Mouse (Mus musculus) forebrain, postnatal 0 days (tissue): ENCODE measurements around the gene Olfr441. TPM values are rescaled to one million over a fixed set of nuclear protein-coding genes. Genes with fewer than 3 reads are reported as not detected.
A peak's percentile ranks its signal among the peaks of the same experiment; 100 is the strongest.
"Not testable (repeated sequence)": the region's sequence is repeated elsewhere in the genome, so short reads cannot be mapped to it uniquely, and the experiment has no call there.

Source experiments
- ATAC-seq: fragments of 200-750 bp; cut with Nextera tagmentation; 2 replicates; pipeline ENCODE4 v1.8.0; 2017; ENCODE audit warnings: mild to moderate bottlenecking, moderate library complexity
- DNase-seq: peaks from one replicate; pipeline ENCODE4 v3.0.0-alpha.2; 2015
- H3K27ac ChIP-seq: fragments of 300-500 bp; sonication (generic); 2 replicates; pipeline ENCODE4 v1.5.1; 2014; ENCODE audit warnings: low read depth, mild to moderate bottlenecking, antibody characterized with exemption, low read length, moderate library complexity, mixed read lengths
- H3K27me3 ChIP-seq: fragments of 300-500 bp; sonication (generic); 2 replicates; pipeline ENCODE4 v1.6.1; 2014; ENCODE audit warnings: mild to moderate bottlenecking, low read length, mixed read lengths; ENCODE audit not compliant: insufficient read depth
- H3K36me3 ChIP-seq: fragments of 300-500 bp; sonication (generic); 2 replicates; pipeline ENCODE4 v1.6.1; 2014; ENCODE audit warnings: mild to moderate bottlenecking, moderate library complexity; ENCODE audit not compliant: insufficient read depth
- H3K4me1 ChIP-seq: fragments of 300-500 bp; sonication (generic); 2 replicates; pipeline ENCODE4 v1.6.1; 2014; ENCODE audit warnings: antibody characterized with exemption; ENCODE audit not compliant: insufficient read depth
- H3K4me2 ChIP-seq: fragments of 300-500 bp; sonication (generic); 2 replicates; pipeline ENCODE4 v1.6.1; 2014; ENCODE audit warnings: low read depth, mild to moderate bottlenecking, moderate library complexity
- H3K4me3 ChIP-seq: fragments of 300-500 bp; sonication (generic); 2 replicates; pipeline ENCODE4 v1.5.1; 2014; ENCODE audit warnings: low read depth, low read length, mixed read lengths
- H3K9ac ChIP-seq: fragments of 300-500 bp; sonication (generic); 2 replicates; pipeline ENCODE4 v1.6.1; 2014; ENCODE audit warnings: mild to moderate bottlenecking
- H3K9me3 ChIP-seq: fragments of 300-500 bp; sonication (generic); 2 replicates; pipeline ENCODE4 v1.6.1; 2016; ENCODE audit warnings: low read length
- CTCF ChIP-seq: sonication (generic); IDR thresholded peaks from 2 replicates; pipeline ENCODE4 v1.5.1; 2016; ENCODE audit warnings: antibody characterized with exemption, control low read depth, low read depth
- WGBS: fragments of 180-500 bp; shearing (Covaris S2); extraction: QIAGEN DNeasy Blood & Tissue Kit; methylation state at CpG from one replicate; pipeline ENCODE4 v1.1.7; 2014; 5-methylcytosine and 5-hydroxymethylcytosine counted together
- polyA plus RNA-seq: library from polyadenylated mRNA; unstranded; fragments of >200 nt; fragmentation: Nextera tagmentation; extraction: Ambion mirVana; gene quantifications from 2 replicates; pipeline ENCODE4 v1.2.1, GENCODE M21; 2015
- total RNA-seq: library from RNA; depleted of rRNA; stranded (reverse); fragments of >200 nt; gene quantifications from 2 replicates; pipeline ENCODE4 v1.2.3, GENCODE M21; 2014; rRNA removed

Gene Olfr441
- total RNA-seq (not detected in 2 replicates), polyA plus RNA-seq (not detected in 2 replicates)

DNA sequence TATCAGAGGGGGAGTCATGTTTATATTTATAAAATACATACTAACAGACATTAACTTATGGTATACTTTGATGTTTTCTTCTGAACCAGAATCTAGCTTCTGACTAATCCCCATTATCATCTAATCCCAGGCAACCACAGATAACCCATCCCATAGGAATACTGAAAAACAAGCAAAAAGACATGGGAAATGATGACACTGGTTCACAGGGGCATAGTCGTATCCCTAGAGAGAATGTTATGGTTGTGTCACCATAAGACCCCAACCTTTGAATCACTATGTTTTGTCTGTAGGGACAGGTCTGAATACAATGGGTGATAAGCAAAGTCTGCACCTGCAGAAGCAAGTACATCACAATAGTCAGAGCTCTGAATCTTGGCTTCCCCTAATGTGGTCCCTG, at the start of gene Olfr441:
Olfr441 (plus strand) TSS at position 301 of the 400 bp plus-strand sequence.
- H3K4me2 ChIP-seq, H3K4me1 ChIP-seq, H3K27ac ChIP-seq, H3K9me3 ChIP-seq, H3K27me3 ChIP-seq, H3K36me3 ChIP-seq, H3K9ac ChIP-seq, ATAC-seq, DNase-seq, H3K4me3 ChIP-seq: not testable (repeated sequence)
- WGBS = 97% methylated on average over 1 of the region's 1 CpGs

DNA sequence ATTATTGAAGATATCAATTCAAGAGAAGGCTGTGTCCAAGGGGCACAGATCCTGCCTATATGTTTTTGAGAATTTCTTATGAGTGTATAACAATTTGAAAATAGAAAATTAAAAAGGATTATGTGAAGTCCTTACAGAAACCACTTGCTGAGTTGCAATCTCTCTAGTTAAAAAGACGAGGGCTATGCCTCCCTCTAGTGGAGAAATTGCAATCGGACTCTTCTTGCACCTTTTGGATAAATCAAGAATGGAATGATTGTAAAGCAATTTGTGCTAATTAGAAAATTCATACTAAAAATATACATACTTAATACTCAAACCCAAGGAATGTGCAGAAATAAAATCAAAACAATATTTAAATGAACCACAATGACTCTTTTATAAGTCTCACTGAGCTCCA, 27.4 kb upstream of the Olfr441 start:
- H3K4me1 ChIP-seq = no peaks in the 10 kb centered on the region

GRCm38 (mm10) chr6:43081405-43081804, 24.8 kb upstream of the Olfr441 start:
- not testable (repeated sequence) for H3K9me3 ChIP-seq, H3K27me3 ChIP-seq, H3K27ac ChIP-seq, H3K36me3 ChIP-seq, H3K4me3 ChIP-seq, DNase-seq, H3K9ac ChIP-seq, ATAC-seq, H3K4me2 ChIP-seq, H3K4me1 ChIP-seq

More for the DNA sequence above, 27.4 kb upstream of the Olfr441 start:
- 20% methylated on average over 2 of the region's 2 CpGs for WGBS
- Histone ChIP-seq H3K9me3 (no peaks in the 10 kb centered on the region), H3K9ac (no peak overlapping the region), H3K4me3 (no peak overlapping the region), H3K36me3 (no peaks in the 10 kb centered on the region), H3K27me3 (no peaks in the 10 kb centered on the region), H3K27ac (no peak overlapping the region), H3K4me2 (no peak overlapping the region)
- ATAC-seq = no peak
- DNase-seq = peak; percentile 54
- peak; percentile 67 for TF ChIP-seq CTCF

GRCm38 (mm10) chr6:43146267-43146666, 40.1 kb downstream of the Olfr441 start, which contains the start of gene Olfr237-ps1:
Gene Olfr237-ps1, plus strand, starts transcription at chr6:43146567.
- H3K27ac ChIP-seq, DNase-seq, H3K4me1 ChIP-seq, H3K9ac ChIP-seq, H3K36me3 ChIP-seq, H3K9me3 ChIP-seq, H3K27me3 ChIP-seq, ATAC-seq, H3K4me2 ChIP-seq, H3K4me3 ChIP-seq: not testable (repeated sequence)
- 82% methylated on average over 2 of the region's 2 CpGs for WGBS

DNA sequence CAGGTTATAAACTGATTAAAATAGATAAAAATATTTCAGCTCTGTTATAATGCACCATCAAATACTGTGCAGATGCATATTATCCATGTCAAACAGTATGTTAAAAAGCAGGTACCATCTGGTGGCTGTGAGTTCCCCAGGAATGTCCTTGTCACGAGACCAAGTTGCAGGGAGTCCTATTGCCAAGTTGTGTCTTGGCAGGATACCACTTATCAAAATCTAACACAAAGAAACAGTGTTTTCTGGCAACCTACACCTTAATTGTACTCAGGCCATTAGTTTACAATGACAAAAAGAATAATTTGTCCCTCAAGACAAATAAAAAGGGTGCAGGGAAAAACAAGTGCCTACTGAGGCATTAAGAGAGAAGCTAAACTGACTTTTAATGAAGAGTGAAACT, 53.3 kb downstream of the Olfr441 start:
- TF ChIP-seq CTCF = no peak
- H3K36me3 ChIP-seq = no peaks in the 10 kb centered on the region
- WGBS = 24% methylated on average over 1 of the region's 1 CpGs
- ATAC-seq (no peak), DNase-seq (no peak)
- H3K9ac ChIP-seq = no peak overlapping the region
- H3K27me3 ChIP-seq = no peaks in the 10 kb centered on the region
- no peak overlapping the region for H3K4me2 ChIP-seq
- no peak overlapping the region for H3K27ac ChIP-seq
- no peaks in the 10 kb centered on the region for H3K9me3 ChIP-seq
- no peaks in the 10 kb centered on the region for H3K4me1 ChIP-seq
- no peak overlapping the region for H3K4me3 ChIP-seq

DNA sequence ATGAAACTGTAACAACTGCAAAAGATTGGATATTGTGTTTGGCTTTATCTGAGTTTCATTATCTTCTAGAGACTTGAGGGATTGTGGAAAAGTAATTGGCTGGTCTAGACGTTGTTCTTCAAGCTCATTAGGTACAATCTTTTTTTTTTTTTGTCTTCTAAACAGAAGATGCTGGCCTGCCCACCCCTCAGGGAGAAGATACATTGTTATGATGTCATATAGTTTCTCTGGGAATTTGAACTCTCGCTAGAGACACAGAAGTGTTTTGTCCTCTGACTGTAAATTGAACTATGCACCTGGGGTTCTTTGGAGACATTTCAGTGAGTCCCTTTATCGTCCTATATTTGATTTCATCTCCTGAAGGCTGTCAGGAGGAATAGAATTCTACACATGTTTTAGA, 56.8 kb downstream of the Olfr441 start, which contains the start of gene Olfr437:
Olfr437 (plus strand) TSS at position 301 of the 400 bp plus-strand sequence.
- no peaks in the 10 kb centered on the region for H3K36me3 ChIP-seq
- DNase-seq (no peak), ATAC-seq (no peak)
- no peak within 1 kb of the TSS for H3K4me3 ChIP-seq
- no peaks in the 10 kb centered on the region for H3K4me1 ChIP-seq
- no peaks in the 10 kb centered on the region for H3K9me3 ChIP-seq
- H3K9ac ChIP-seq = no peak within 1 kb of the TSS
- WGBS = 66% methylated on average over 3 of the region's 3 CpGs
- H3K4me2 ChIP-seq = no peak within 1 kb of the TSS
- TF ChIP-seq CTCF = no peak
- H3K27me3 ChIP-seq = no peaks in the 10 kb centered on the region
- no peak within 1 kb of the TSS for H3K27ac ChIP-seq

- Histone ChIP-seq H3K9ac (no peak overlapping the region), H3K27ac (no peak overlapping the region), H3K4me1 (no peaks in the 10 kb centered on the region), H3K27me3 (no peaks in the 10 kb centered on the region), H3K36me3 (no peaks in the 10 kb centered on the region), H3K4me3 (no peak overlapping the region), H3K9me3 (no peaks in the 10 kb centered on the region), H3K4me2 (no peak overlapping the region)
- TF ChIP-seq CTCF = no peak
- WGBS = 86% methylated on average over 4 of the region's 4 CpGs
- DNase-seq = no peak
- no peak; the same call in 1 of the 2 replicates for ATAC-seq
Measured at GRCm38 (mm10) chr6:43167246-43167645, 61.1 kb downstream of the Olfr441 start.

Other genes with a start within 250 kb of the Olfr441 start
- gene Olfr448, start 215.9 kb upstream of the Olfr441 start, total RNA-seq = not detected in 2 replicates
- not detected in 2 replicates for gene Olfr448, start 215.9 kb upstream of the Olfr441 start, polyA plus RNA-seq
- gene Olfr447, start 197.5 kb upstream of the Olfr441 start, total RNA-seq = not detected in 2 replicates
- not detected in 2 replicates for gene Olfr447, start 197.5 kb upstream of the Olfr441 start, polyA plus RNA-seq
- gene Olfr446, start 185.0 kb upstream of the Olfr441 start, total RNA-seq = not detected in 2 replicates
- not detected in 2 replicates for gene Olfr446, start 185.0 kb upstream of the Olfr441 start, polyA plus RNA-seq
- gene Olfr444, start 157.3 kb upstream of the Olfr441 start, total RNA-seq = not detected in 2 replicates
- gene Olfr444, start 157.3 kb upstream of the Olfr441 start, polyA plus RNA-seq = not detected in 2 replicates
- gene Olfr237-ps1, start 40.2 kb downstream of the Olfr441 start, total RNA-seq = 0.15 and 0.19 TPM in 2 replicates
- not detected in 2 replicates for gene Olfr237-ps1, start 40.2 kb downstream of the Olfr441 start, polyA plus RNA-seq
- gene Olfr437, start 56.9 kb downstream of the Olfr441 start, total RNA-seq = not detected in 2 replicates
- not detected in 2 replicates for gene Olfr437, start 56.9 kb downstream of the Olfr441 start, polyA plus RNA-seq
- not detected in 2 replicates for gene Olfr13, start 65.8 kb downstream of the Olfr441 start, total RNA-seq
- not detected in 2 replicates for gene Olfr13, start 65.8 kb downstream of the Olfr441 start, polyA plus RNA-seq
- gene Olfr435, start 90.8 kb downstream of the Olfr441 start, total RNA-seq = not detected in 2 replicates
- not detected in 2 replicates for gene Olfr435, start 90.8 kb downstream of the Olfr441 start, polyA plus RNA-seq
- not detected in 2 replicates for gene Olfr434, start 106.7 kb downstream of the Olfr441 start, total RNA-seq
- gene Olfr434, start 106.7 kb downstream of the Olfr441 start, polyA plus RNA-seq = not detected in 2 replicates
- not detected in 2 replicates for gene Olfr47, start 125.2 kb downstream of the Olfr441 start, total RNA-seq
- gene Olfr47, start 125.2 kb downstream of the Olfr441 start, polyA plus RNA-seq = not detected in 2 replicates
- gene Arhgef5, start 159.2 kb downstream of the Olfr441 start, total RNA-seq = 2.3 and 3.3 TPM in 2 replicates
- gene Arhgef5, start 159.2 kb downstream of the Olfr441 start, polyA plus RNA-seq = 1.3 and 1.6 TPM in 2 replicates
- not detected in 2 replicates for gene Nobox, start 203.2 kb downstream of the Olfr441 start, total RNA-seq
- 0.12 TPM in 1 of 2 replicates, not detected in the other for gene Nobox, start 203.2 kb downstream of the Olfr441 start, polyA plus RNA-seq